Mouse (Mus musculus): ENCODE measurements around the gene Adgrg2. TPM values are rescaled to one million over a fixed set of nuclear protein-coding genes. Genes with fewer than 3 reads are reported as not detected.

Gene Adgrg2
- polyA plus RNA-seq (2015; fragmentation: Nextera tagmentation; extraction: Ambion mirVana), result 1.0 and 2.4 TPM in 2 replicates

DNA sequence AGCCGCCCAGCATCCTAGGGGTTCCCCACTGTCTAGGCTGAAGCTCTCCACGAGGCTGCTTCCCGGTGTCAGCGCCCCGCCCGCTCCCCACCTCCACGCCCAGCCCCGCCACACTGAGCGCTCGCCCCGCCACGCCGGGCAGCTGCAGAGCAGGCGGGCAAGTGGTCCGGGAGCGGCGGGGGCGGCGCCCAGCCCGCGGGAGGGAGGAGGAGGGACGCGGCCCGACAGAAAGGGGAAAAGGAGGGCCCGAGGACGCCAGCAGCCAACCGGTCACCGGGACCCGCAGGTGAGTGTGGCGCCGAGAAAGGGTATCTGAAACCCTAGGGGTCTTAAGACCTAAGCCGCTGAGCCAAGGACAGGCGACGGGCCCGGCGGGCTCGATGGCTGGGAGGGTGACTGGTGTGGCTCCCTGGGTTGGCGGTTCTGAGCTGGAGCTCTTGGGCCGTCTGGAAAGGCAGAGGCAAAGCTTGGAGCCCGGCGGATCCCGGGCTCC lies at the start of gene Adgrg2:
Gene Adgrg2, plus strand, starts transcription at position 227 of the 493 bp plus-strand sequence.
- no peaks in the 10 kb centered on the region for H3K9me3 ChIP-seq (replicated peaks)
- no peaks in the 10 kb centered on the region for H3K27me3 ChIP-seq
- peak within 1 kb of the TSS; percentile 83 for H3K4me2 ChIP-seq
- H3K27ac ChIP-seq, result no peak within 1 kb of the TSS
- H3K36me3 ChIP-seq, result no peaks in the 10 kb centered on the region
- H3K4me3 ChIP-seq, result peak within 1 kb of the TSS; percentile 46
- 0 out of 2 replicates have a peak, but pooled peaks have one; percentile 22 for ATAC-seq (replicated peaks; ENCODE audit: insufficient number of reproducible peaks, insufficient read depth, low FRiP score, low read depth)
- WGBS, result 13% methylated on average over 29 of the region's 42 CpGs
- peak within 1 kb of the TSS; percentile 19; the same call in 1 of the 2 replicates for H3K9ac ChIP-seq
- H3K4me1 ChIP-seq (replicated peaks), result no peaks in the 10 kb centered on the region

DNA sequence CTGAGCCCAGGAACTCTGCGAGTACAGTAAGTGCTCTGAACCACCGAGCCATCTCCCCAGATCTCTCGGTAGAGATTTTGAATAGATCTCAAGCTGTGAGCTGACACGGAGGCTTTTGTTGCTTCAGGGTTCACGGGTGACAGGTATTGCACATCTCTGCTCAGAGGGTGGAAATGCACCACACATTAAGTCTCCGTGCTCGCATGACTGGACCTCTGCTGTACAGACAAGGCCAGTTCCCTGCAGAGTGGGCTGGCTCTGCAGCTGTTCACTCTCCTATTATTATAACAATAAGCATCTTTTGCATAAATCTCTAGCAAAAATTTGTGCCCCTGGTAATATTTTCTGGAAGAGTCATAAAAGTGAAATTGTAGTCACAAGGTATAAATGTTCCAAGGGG lies 39.5 kb upstream of the Adgrg2 start:
- Histone ChIP-seq H3K9ac (no peak overlapping the region), H3K27me3 (no peaks in the 10 kb centered on the region), H3K4me3 (no peak overlapping the region), H3K4me1 (replicated peaks) (no peaks in the 10 kb centered on the region), H3K9me3 (replicated peaks) (no peaks in the 10 kb centered on the region), H3K36me3 (no peaks in the 10 kb centered on the region), H3K27ac (no peak overlapping the region), H3K4me2 (no peak overlapping the region)
- ATAC-seq (replicated peaks; ENCODE audit: insufficient number of reproducible peaks, insufficient read depth, low FRiP score, low read depth), result no peak
- 72% methylated on average over 7 of the region's 7 CpGs for WGBS

DNA sequence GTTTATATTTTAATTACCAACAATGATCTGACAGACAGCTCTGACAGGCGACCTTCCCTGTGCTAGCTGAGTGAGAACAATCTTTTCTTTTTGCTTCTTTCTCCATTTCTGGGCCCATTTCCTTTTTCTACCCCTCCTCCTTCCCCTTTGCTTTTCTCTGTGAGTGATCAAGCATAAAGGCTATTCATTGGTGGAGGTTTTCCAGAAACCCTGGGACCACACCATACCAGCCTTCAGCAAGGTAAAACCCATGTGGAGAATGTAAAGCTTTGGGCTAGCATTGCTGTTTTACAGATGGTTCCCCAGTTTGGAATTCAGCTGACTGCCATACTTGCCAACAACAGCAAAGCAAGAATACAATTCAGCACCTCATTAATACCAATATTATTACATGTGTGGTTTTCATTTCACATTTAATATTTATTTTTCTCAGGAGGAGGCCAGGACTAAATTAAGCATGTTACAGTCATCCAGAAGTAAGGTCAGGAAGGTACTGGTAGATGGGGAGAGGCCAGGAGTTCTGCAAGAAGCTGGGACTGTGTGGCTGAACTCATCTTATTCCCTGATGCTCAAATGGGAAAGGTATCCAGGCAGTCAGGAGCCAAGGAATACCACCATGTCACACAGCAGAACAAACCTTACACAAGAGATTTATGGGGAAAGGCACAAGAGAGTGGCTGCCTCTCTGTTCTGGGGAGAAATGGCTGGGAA lies 38.4 kb upstream of the Adgrg2 start:
- Histone ChIP-seq H3K9me3 (replicated peaks) (no peaks in the 10 kb centered on the region), H3K9ac (no peak overlapping the region), H3K36me3 (no peaks in the 10 kb centered on the region), H3K27ac (no peak overlapping the region), H3K27me3 (no peaks in the 10 kb centered on the region), H3K4me1 (replicated peaks) (no peaks in the 10 kb centered on the region), H3K4me2 (no peak overlapping the region), H3K4me3 (no peak overlapping the region)
- no peak for ATAC-seq (replicated peaks; ENCODE audit: insufficient number of reproducible peaks, insufficient read depth, low FRiP score, low read depth)
- 62% methylated on average over 1 of the region's 1 CpGs for WGBS

DNA sequence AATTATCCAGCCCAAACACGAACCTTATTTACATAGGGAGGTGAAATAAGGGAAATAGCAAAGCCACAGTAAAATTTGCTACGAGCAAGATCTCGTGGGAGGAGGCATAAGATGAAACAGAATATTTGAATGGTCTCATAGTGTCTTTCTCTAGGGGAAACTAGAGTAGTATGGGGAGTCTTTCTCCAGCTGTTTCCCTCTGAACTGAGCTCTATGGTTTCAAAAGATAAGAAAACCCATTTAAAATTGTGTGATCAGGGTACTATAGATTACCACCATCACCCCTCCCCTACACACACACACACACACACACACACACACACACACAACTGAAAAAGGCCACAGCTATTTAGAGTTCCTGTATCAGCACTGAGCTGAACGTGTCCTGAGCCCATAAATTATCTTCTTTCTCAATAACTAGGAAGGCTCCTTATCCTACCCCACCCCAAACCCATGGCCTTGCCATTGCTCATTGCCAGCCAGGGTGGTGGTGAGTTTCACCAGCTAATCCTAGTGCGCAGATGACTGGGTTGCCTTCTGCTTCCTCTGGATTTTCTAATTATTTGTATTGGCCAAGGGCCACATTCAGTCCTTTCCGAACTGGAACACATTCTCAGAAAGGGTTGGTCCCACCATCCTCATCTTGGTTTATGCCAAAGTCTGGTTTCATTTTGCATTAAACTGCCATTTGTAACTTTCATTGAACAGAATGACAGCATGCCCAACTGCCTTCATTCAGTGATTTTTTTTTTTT lies 5.6 kb upstream of the Adgrg2 start:
- Histone ChIP-seq H3K9me3 (replicated peaks) (no peaks in the 10 kb centered on the region), H3K4me1 (replicated peaks) (no peaks in the 10 kb centered on the region), H3K36me3 (no peaks in the 10 kb centered on the region), H3K27me3 (no peaks in the 10 kb centered on the region), H3K27ac (no peak overlapping the region), H3K9ac (no peak overlapping the region), H3K4me3 (no peak overlapping the region), H3K4me2 (no peak overlapping the region)
- 69% methylated on average over 6 of the region's 6 CpGs for whole genome bisulfite sequencing
- no peak for ATAC-seq (replicated peaks; ENCODE audit: insufficient number of reproducible peaks, insufficient read depth, low FRiP score, low read depth)

DNA sequence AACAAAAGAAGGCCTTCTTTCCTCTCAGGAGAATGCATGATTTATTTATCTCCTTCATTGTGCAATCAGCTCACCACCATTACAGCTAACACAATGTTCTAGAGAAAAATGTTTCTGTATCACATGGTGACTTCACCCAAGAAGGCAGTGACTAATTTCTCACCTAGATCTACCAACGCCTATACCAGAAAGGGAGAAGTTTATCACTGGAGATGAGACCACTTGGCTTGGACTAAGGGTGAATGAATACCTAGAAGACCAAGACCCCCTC lies 5.1 kb upstream of the Adgrg2 start:
- WGBS, result 88% methylated on average over 1 of the region's 1 CpGs
- no peak overlapping the region for H3K4me3 ChIP-seq

DNA sequence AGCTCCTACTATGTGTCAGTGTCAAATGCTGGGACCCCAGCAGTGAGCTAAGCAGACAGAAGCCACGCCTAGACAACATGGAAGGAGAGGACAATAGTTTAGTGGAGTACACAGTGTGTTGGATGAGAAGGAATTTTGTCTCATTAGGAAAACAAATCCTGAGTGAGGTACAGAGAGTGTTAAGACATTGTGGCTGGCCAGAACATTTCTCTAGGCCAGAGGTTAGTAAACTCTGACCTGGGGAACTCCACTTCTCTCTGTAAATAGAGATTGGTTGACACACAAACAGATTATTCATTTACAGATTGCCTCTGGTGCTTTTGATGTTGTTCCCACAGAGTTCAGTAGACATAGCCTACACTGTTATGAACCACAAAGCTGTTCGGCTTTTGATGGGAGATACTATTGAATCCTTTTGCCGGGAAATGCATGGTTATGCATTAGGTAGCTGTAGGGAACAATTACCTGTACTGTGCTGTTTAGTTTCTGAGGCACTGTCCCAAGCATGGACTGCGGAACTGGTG lies 22.5 kb downstream of the Adgrg2 start:
- Histone ChIP-seq H3K4me1 (replicated peaks) (no peaks in the 10 kb centered on the region), H3K27ac (no peak overlapping the region), H3K27me3 (no peaks in the 10 kb centered on the region), H3K9me3 (replicated peaks) (no peaks in the 10 kb centered on the region), H3K4me2 (no peak overlapping the region), H3K36me3 (no peaks in the 10 kb centered on the region), H3K9ac (no peak overlapping the region), H3K4me3 (no peak overlapping the region)
- WGBS, result 79% methylated on average over 4 of the region's 4 CpGs
- ATAC-seq (replicated peaks; ENCODE audit: insufficient number of reproducible peaks, insufficient read depth, low FRiP score, low read depth), result no peak

More for the DNA sequence above, 5.1 kb upstream of the Adgrg2 start:
- H3K36me3 ChIP-seq, result no peaks in the 10 kb centered on the region
- H3K27me3 ChIP-seq, result no peaks in the 10 kb centered on the region
- H3K4me1 ChIP-seq (replicated peaks), result no peaks in the 10 kb centered on the region
- no peak overlapping the region for H3K27ac ChIP-seq
- no peak overlapping the region for H3K9ac ChIP-seq
- no peak overlapping the region for H3K4me2 ChIP-seq
- no peaks in the 10 kb centered on the region for H3K9me3 ChIP-seq (replicated peaks)
- no peak for ATAC-seq (replicated peaks; ENCODE audit: insufficient number of reproducible peaks, insufficient read depth, low FRiP score, low read depth)

DNA sequence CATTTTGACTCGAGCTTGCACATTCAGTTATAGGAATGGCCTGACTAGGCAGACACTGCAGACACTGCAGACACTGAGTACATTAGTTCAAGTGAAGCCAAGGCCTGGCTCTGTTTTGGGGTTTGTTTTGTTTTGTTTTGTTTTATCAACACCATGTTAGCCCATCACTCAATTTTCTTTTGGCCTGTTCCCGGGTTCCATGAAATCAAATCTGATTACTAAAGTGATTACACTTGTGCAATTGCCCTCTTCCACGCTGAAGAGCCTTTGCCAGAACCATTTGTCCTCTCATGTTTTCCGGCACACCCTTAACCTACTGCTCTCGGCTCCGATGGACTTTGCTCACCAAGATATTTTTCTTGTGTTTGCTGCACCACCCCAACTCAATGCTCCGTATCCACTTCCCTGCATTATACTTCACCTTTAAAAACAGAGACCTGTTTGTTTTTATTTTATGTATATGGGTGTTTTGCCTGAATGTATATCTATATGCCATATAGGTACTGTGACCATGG lies 23.4 kb downstream of the Adgrg2 start:
- WGBS, result 75% methylated on average over 7 of the region's 7 CpGs
- no peak overlapping the region for H3K9ac ChIP-seq
- H3K27ac ChIP-seq, result no peak overlapping the region
- ATAC-seq (replicated peaks; ENCODE audit: insufficient number of reproducible peaks, insufficient read depth, low FRiP score, low read depth), result no peak
- no peaks in the 10 kb centered on the region for H3K4me1 ChIP-seq (replicated peaks)
- H3K4me2 ChIP-seq, result no peak overlapping the region
- no peaks in the 10 kb centered on the region for H3K27me3 ChIP-seq
- no peaks in the 10 kb centered on the region for H3K36me3 ChIP-seq
- no peaks in the 10 kb centered on the region for H3K9me3 ChIP-seq (replicated peaks)
- H3K4me3 ChIP-seq, result no peak overlapping the region

DNA sequence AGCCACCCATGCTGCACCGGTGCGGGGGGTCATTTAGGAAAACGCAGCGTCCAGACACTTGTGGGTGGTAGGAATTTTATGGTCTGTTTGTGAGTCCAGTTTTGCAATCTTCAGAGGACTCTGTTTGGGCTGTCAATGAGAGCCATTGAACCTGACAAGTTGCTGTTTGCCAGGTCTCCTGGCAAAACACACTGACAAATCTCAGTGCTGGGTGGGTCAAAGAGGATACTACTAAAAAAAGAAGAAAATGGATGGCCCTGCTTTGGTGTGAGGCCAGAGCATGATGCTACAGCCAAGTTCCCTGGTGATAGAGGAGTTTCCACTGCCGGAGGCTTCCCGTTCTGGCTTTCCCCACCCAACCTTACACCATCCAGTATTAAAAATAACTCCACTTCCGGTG lies 27.9 kb downstream of the Adgrg2 start:
- no peaks in the 10 kb centered on the region for H3K27me3 ChIP-seq
- H3K4me3 ChIP-seq, result no peak overlapping the region
- H3K4me1 ChIP-seq (replicated peaks), result no peaks in the 10 kb centered on the region
- no peaks in the 10 kb centered on the region for H3K9me3 ChIP-seq (replicated peaks)
- 62% methylated on average over 7 of the region's 7 CpGs for WGBS
- no peak overlapping the region for H3K4me2 ChIP-seq
- no peak for ATAC-seq (replicated peaks; ENCODE audit: insufficient number of reproducible peaks, insufficient read depth, low FRiP score, low read depth)
- no peaks in the 10 kb centered on the region for H3K36me3 ChIP-seq
- no peak overlapping the region for H3K9ac ChIP-seq
- H3K27ac ChIP-seq, result no peak overlapping the region

DNA sequence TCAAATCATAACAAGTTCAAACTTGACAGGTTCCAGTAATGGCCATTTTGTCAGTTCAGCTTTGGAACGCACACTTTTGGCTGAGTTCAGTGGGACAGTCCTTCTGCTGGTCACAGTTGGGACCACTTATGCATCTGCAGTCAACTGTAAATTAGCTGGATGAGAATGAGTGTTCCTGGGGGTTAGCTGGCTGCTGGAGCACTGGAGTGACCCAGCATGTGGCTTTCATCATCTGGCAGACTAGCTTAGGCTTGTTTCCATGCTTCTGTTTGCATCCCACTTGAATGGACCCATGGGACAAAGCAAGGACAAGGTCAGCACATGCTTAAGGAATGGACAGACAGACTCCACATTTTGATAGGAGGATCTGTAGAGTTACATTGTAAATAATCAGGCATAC lies 33.2 kb downstream of the Adgrg2 start:
- no peak for ATAC-seq (replicated peaks; ENCODE audit: insufficient number of reproducible peaks, insufficient read depth, low FRiP score, low read depth)
- H3K27me3 ChIP-seq, result no peaks in the 10 kb centered on the region
- no peaks in the 10 kb centered on the region for H3K36me3 ChIP-seq
- no peaks in the 10 kb centered on the region for H3K4me1 ChIP-seq (replicated peaks)
- H3K4me2 ChIP-seq, result no peak overlapping the region
- H3K9me3 ChIP-seq (replicated peaks), result no peaks in the 10 kb centered on the region
- no peak overlapping the region for H3K27ac ChIP-seq
- WGBS, result 69% methylated on average over 1 of the region's 1 CpGs
- no peak overlapping the region for H3K4me3 ChIP-seq
- no peak overlapping the region for H3K9ac ChIP-seq

DNA sequence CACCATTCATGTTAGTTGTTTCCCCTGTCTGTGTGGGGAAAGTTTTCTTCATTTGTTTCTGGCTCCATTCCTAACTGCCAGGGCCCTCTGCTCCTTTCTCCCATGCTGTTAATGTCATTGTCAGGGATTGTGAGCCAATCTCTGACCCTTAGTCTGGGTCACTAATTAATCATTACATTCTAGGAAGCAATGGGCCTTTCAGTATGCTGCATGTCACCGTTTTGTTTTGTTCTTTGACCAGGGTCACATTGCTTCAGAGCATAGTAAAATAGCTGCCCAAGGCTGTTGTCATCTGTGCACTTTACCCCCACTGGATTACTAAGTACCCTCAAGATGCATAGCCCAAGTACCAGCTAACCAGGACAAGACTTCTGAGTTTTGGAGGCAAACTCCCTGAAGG lies 36.0 kb downstream of the Adgrg2 start:
- 56% methylated on average over 1 of the region's 1 CpGs for WGBS
- Histone ChIP-seq H3K27ac (no peak overlapping the region), H3K4me1 (replicated peaks) (no peaks in the 10 kb centered on the region), H3K9me3 (replicated peaks) (no peaks in the 10 kb centered on the region), H3K27me3 (no peaks in the 10 kb centered on the region), H3K4me2 (no peak overlapping the region), H3K36me3 (no peaks in the 10 kb centered on the region), H3K4me3 (no peak overlapping the region), H3K9ac (no peak overlapping the region)
- ATAC-seq (replicated peaks; ENCODE audit: insufficient number of reproducible peaks, insufficient read depth, low FRiP score, low read depth), result no peak

DNA sequence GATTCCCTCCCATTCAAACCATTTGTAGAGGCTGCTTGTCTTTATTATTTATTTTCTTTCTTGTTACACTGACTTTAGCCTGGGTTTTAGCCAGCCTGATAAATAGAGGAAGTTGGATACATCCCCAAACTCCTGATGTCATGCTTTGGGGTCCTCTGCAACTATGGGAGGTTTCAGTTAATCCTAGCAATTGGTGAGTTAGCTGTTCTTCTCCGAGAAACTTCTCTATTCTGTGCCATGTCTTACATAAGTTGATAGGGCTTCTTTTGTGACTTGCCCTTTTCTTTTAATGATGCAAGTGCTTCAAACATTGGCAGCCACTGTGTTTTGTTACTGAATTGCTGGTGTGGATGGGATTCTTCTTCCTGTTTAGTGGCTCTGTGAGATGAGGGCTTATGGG lies 36.4 kb downstream of the Adgrg2 start:
- no peaks in the 10 kb centered on the region for H3K36me3 ChIP-seq
- H3K27me3 ChIP-seq, result no peaks in the 10 kb centered on the region
- no peaks in the 10 kb centered on the region for H3K4me1 ChIP-seq (replicated peaks)
- WGBS, result 56% methylated on average over 1 of the region's 1 CpGs
- H3K9ac ChIP-seq, result no peak overlapping the region
- H3K4me2 ChIP-seq, result no peak overlapping the region
- no peaks in the 10 kb centered on the region for H3K9me3 ChIP-seq (replicated peaks)
- H3K27ac ChIP-seq, result no peak overlapping the region
- ATAC-seq (replicated peaks; ENCODE audit: insufficient number of reproducible peaks, insufficient read depth, low FRiP score, low read depth), result no peak
- H3K4me3 ChIP-seq, result no peak overlapping the region
